Mouse (Mus musculus): Measurements from ENCODE around the gene Nemp1. TPM values are rescaled to one million over a fixed set of nuclear protein-coding genes. Genes with fewer than 3 reads are reported as not detected.
A peak's percentile ranks its signal among the peaks of the same experiment; 100 is the strongest.

Gene Nemp1
- polyA plus RNA-seq, 1 experiment from 2014 or later = 11.2 TPM

DNA sequence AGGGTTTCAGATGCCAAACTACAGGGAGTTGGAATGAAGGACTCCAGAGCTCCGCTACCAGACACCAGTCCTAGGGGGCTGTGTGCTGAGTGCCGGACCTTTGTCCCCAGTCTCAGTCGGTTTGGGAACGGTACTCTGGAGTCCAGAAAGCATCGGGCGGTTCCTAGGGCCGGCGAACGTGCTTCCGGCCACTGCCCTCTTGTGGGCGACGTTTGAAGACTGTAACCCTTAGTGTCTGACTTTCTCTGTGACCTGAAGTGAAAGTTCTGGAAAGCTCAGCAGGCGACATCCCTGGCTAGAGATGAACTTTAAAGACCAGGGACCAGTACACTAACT, 44.7 kb upstream of the Nemp1 start:
- peak overlapping the region; percentile 59; the same call in 1 of the 2 replicates for H3K9ac ChIP-seq (ENCODE audit: low read depth, low read length)
- DNase-seq (ENCODE audit: low spot score) (no peak), ATAC-seq (replicated peaks; ENCODE audit: low FRiP score) (peak; percentile 32)
- H3K4me1 ChIP-seq (replicated peaks; ENCODE audit: control insufficient read depth, insufficient read depth, low read length) = peaks cover 25% of the 10 kb centered on the region
- peaks cover 7% of the 10 kb centered on the region for H3K9me3 ChIP-seq (ENCODE audit: control insufficient read depth, low read length)
- peak overlapping the region; percentile 58 for H3K4me3 ChIP-seq (ENCODE audit: low read depth, low read length)
- peak overlapping the region; percentile 89 for H3K27ac ChIP-seq (ENCODE audit: low read depth, low read length)
- peak overlapping the region; percentile 84 for H3K4me2 ChIP-seq
- H3K36me3 ChIP-seq (ENCODE audit: control insufficient read depth, insufficient read depth, low read length) = no peaks in the 10 kb centered on the region
- 2% methylated on average over 13 of the region's 13 CpGs for WGBS
- H3K27me3 ChIP-seq (replicated peaks; ENCODE audit: control insufficient read depth, insufficient read depth, low read length) = peaks cover 43% of the 10 kb centered on the region

DNA sequence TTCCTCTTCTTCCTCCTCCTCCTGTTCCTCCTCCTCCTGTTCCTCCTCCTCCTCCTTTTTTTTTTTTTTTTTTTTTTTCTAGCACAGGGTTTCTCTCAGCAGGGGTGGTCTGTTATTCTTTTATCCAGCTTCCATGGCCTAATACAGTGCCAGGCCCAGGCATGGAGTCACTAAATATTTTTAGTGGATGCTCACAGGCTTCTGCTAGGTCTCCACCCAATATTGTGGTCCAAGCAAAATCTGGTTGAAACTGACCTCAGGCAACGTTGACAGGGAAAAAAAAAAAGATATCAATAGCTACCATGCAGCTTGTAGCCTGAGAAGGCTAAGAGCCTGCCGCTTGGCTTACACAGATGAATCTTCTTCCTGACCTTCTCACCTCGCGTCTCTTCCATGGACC, 44.0 kb upstream of the Nemp1 start:
- Histone ChIP-seq H3K4me2 (no peak overlapping the region; the same call in 1 of the 2 replicates), H3K4me1 (replicated peaks; ENCODE audit: control insufficient read depth, insufficient read depth, low read length) (peaks cover 19% of the 10 kb centered on the region), H3K9ac (ENCODE audit: low read depth, low read length) (no peak overlapping the region), H3K27me3 (replicated peaks; ENCODE audit: control insufficient read depth, insufficient read depth, low read length) (peaks cover 37% of the 10 kb centered on the region), H3K36me3 (ENCODE audit: control insufficient read depth, insufficient read depth, low read length) (no peaks in the 10 kb centered on the region), H3K4me3 (ENCODE audit: low read depth, low read length) (no peak overlapping the region), H3K27ac (ENCODE audit: low read depth, low read length) (0 out of 2 replicates have a peak overlapping the region, but pooled peaks have one; percentile 89), H3K9me3 (ENCODE audit: control insufficient read depth, low read length) (peaks cover 7% of the 10 kb centered on the region)
- ATAC-seq (replicated peaks; ENCODE audit: low FRiP score) (no peak), DNase-seq (ENCODE audit: low spot score) (no peak)
- 59% methylated on average over 4 of the region's 4 CpGs for WGBS

DNA sequence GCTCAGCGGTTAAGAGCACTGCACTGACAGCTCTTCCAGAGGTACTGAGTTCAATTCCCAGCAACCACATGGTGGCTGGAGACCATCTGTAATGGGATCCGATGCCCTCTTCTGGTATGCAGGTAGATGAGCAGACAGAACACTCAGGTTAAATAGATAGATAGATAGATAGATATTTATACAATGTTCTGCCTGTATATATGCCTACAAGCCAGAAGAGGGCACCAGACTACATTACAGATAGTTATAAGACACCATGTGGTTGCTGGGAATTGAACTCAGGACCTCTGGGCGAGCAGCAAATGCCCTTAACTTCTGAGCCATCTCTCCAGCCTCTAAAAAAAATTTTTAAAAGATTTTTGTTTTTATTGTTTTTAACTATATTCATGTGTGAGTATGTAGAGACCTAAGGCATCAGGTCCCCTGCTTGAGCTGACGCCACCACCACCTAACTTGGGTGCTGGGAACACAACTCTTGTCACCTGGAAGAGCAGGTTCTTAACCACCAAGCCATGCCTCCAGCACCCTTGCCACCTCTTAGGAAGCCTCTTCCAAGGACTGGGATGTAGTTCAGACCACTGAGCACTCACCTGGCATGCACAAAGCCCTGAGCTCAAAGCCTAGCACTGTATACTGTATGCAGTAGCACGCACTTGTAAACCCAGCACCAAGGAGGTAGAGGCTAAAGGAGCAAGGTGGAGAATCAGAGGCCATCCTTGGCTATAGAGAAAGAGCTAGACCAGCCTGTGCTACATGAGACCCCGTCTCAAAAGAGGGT, 43.1 kb upstream of the Nemp1 start:
- Histone ChIP-seq H3K4me2 (no peak overlapping the region), H3K27ac (ENCODE audit: low read depth, low read length) (no peak overlapping the region), H3K27me3 (replicated peaks; ENCODE audit: control insufficient read depth, insufficient read depth, low read length) (peaks cover 31% of the 10 kb centered on the region), H3K36me3 (ENCODE audit: control insufficient read depth, insufficient read depth, low read length) (no peaks in the 10 kb centered on the region), H3K4me3 (ENCODE audit: low read depth, low read length) (no peak overlapping the region), H3K9ac (ENCODE audit: low read depth, low read length) (no peak overlapping the region), H3K9me3 (ENCODE audit: control insufficient read depth, low read length) (peaks cover 7% of the 10 kb centered on the region), H3K4me1 (replicated peaks; ENCODE audit: control insufficient read depth, insufficient read depth, low read length) (peaks cover 12% of the 10 kb centered on the region)
- WGBS = 85% methylated on average over 6 of the region's 6 CpGs
- ATAC-seq (replicated peaks; ENCODE audit: low FRiP score) (no peak), DNase-seq (ENCODE audit: low spot score) (no peak)

DNA sequence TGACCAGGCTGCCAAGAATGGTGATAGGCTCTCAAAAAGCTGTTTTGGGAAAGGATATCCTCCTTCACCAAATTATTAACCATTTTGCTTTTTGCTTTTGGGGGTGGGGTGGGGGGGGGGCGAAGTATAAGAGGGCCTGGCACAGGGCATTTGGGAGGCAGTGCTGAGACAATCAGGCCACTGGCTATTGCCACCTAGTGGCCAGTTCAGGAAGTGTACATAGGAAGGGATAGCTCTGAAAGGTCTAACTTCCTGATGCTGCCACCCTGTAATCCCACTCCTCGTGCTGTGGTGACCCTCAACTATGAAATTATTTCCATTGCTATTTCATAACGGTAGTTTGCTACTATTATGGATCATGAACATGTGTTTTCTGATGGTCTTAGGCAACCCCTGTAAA, 40.3 kb upstream of the Nemp1 start:
- Histone ChIP-seq H3K9ac (ENCODE audit: low read depth, low read length) (no peak overlapping the region), H3K36me3 (ENCODE audit: control insufficient read depth, insufficient read depth, low read length) (no peaks in the 10 kb centered on the region), H3K27ac (ENCODE audit: low read depth, low read length) (no peak overlapping the region), H3K4me2 (no peak overlapping the region), H3K9me3 (ENCODE audit: control insufficient read depth, low read length) (peaks cover 7% of the 10 kb centered on the region), H3K27me3 (replicated peaks; ENCODE audit: control insufficient read depth, insufficient read depth, low read length) (peaks cover 4% of the 10 kb centered on the region; the same call in 1 of the 2 replicates), H3K4me1 (replicated peaks; ENCODE audit: control insufficient read depth, insufficient read depth, low read length) (peaks cover 6% of the 10 kb centered on the region; the same call in 1 of the 2 replicates), H3K4me3 (ENCODE audit: low read depth, low read length) (no peak overlapping the region)
- 83% methylated on average over 3 of the region's 3 CpGs for WGBS
- ATAC-seq (replicated peaks; ENCODE audit: low FRiP score) = no peak
- no peak for DNase-seq (ENCODE audit: low spot score)

DNA sequence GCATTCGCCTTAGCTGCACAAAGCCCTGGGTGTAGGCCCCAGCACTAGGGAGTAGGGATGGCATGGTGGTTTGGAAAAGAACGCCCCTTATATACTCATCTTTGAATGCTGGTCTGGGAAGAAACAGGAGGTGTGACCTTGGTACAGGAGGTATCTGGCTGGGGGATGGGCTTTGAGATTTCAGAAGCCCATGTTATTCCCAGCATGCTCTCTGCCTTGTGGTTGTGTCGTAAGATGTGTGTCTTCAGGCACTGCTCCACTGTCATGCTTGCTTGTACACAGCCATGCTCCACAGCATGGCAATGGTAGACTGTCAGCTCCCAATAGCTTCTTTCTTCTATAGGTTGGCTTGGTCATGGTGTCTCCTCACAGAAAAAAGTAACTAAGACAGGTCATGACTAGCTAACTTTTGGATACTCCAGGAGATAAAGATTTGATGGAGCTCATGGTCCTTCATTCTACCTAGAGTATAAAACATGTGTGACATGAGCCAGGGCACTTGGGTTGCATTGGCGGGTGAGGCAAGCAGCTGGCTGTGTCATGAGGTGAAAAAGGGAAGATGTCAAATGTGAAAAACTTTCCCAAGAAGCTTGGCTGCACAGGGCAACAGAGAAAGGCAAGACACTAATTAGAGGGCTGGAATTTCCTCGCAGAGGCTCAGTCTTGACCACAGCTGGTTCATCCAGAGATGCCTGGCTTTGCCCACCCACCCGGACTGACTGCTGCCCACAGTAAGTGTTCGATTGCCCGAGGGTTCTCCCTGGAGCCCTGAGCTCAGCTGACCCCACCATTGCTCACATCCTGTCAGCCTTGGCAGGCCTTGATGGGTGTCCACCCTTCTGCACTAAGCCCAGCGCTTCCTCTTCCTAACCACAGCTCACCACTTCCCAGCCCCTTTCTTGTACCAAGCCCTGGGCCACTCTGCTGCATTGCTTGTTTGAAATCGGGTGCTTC, 35.2 kb upstream of the Nemp1 start:
- Histone ChIP-seq H3K4me3 (ENCODE audit: low read depth, low read length) (no peak overlapping the region), H3K4me1 (replicated peaks; ENCODE audit: control insufficient read depth, insufficient read depth, low read length) (no peaks in the 10 kb centered on the region), H3K27ac (ENCODE audit: low read depth, low read length) (no peak overlapping the region), H3K9ac (ENCODE audit: low read depth, low read length) (no peak overlapping the region), H3K27me3 (replicated peaks; ENCODE audit: control insufficient read depth, insufficient read depth, low read length) (no peaks in the 10 kb centered on the region), H3K4me2 (no peak overlapping the region), H3K9me3 (ENCODE audit: control insufficient read depth, low read length) (peaks cover 4% of the 10 kb centered on the region), H3K36me3 (ENCODE audit: control insufficient read depth, insufficient read depth, low read length) (no peaks in the 10 kb centered on the region)
- WGBS = 61% methylated on average over 10 of the region's 10 CpGs
- DNase-seq (ENCODE audit: low spot score) = no peak
- ATAC-seq (replicated peaks; ENCODE audit: low FRiP score) = no peak

DNA sequence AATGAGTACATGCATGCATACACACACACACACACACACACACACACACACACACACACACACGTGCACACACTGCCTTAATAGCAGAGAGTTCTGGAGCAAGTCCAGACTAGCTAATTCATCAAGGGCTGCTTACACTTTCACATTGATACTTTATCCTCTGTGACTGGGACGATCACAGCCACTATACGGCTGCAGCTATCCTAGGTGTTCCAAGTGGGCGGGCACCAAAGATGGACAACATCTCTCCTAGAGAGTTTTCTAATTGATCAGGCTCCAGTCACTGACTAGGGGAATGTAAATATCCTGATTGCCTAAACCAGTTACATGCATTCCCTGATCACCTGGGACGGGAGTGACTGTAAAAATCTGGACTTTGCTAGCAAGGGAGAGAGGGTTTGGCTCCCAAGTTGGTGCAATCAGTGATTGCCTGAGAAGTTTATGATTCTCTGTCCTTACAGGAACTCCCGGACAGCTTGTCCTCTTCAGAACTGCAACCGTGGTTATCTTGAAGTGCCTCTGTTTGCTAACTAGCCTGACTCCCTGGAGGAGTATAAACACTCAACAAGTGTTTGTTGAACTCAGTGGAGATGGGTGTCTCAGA, 33.9 kb upstream of the Nemp1 start:
- ATAC-seq (replicated peaks; ENCODE audit: low FRiP score) (no peak), DNase-seq (ENCODE audit: low spot score) (no peak)
- WGBS = 52% methylated on average over 7 of the region's 7 CpGs

DNA sequence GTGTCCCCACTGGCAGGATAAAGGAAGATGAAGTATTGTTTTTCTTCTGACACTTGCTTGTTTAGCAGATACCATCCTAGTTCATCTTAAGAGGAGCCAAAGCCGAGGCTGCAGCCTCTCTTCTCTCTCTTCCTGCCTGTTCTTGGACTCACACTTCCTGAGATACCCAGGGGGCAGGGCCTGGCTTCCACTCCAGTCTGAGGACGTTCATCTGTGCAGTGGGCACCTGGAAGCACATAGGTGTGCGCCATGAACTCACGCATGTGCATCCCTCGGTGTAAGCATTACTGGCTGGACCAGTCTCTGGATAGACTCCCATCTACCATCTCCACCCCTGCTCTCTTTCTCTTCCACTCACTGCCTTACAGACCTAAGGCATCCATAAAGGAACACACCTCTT, 26.3 kb upstream of the Nemp1 start:
- Histone ChIP-seq H3K9me3 (ENCODE audit: control insufficient read depth, low read length) (no peaks in the 10 kb centered on the region), H3K27me3 (replicated peaks; ENCODE audit: control insufficient read depth, insufficient read depth, low read length) (no peaks in the 10 kb centered on the region), H3K36me3 (ENCODE audit: control insufficient read depth, insufficient read depth, low read length) (no peaks in the 10 kb centered on the region), H3K9ac (ENCODE audit: low read depth, low read length) (no peak overlapping the region), H3K27ac (ENCODE audit: low read depth, low read length) (no peak overlapping the region), H3K4me3 (ENCODE audit: low read depth, low read length) (no peak overlapping the region), H3K4me1 (replicated peaks; ENCODE audit: control insufficient read depth, insufficient read depth, low read length) (peaks cover 15% of the 10 kb centered on the region), H3K4me2 (no peak overlapping the region)
- 63% methylated on average over 5 of the region's 5 CpGs for WGBS
- DNase-seq (ENCODE audit: low spot score) = no peak
- ATAC-seq (replicated peaks; ENCODE audit: low FRiP score) = no peak

More for the DNA sequence above, 33.9 kb upstream of the Nemp1 start:
- no peaks in the 10 kb centered on the region for H3K4me1 ChIP-seq (replicated peaks; ENCODE audit: control insufficient read depth, insufficient read depth, low read length)
- H3K4me3 ChIP-seq (ENCODE audit: low read depth, low read length) = no peak overlapping the region
- no peaks in the 10 kb centered on the region for H3K36me3 ChIP-seq (ENCODE audit: control insufficient read depth, insufficient read depth, low read length)
- H3K27ac ChIP-seq (ENCODE audit: low read depth, low read length) = no peak overlapping the region
- H3K9ac ChIP-seq (ENCODE audit: low read depth, low read length) = no peak overlapping the region
- H3K9me3 ChIP-seq (ENCODE audit: control insufficient read depth, low read length) = no peaks in the 10 kb centered on the region
- H3K27me3 ChIP-seq (replicated peaks; ENCODE audit: control insufficient read depth, insufficient read depth, low read length) = no peaks in the 10 kb centered on the region
- H3K4me2 ChIP-seq = no peak overlapping the region

DNA sequence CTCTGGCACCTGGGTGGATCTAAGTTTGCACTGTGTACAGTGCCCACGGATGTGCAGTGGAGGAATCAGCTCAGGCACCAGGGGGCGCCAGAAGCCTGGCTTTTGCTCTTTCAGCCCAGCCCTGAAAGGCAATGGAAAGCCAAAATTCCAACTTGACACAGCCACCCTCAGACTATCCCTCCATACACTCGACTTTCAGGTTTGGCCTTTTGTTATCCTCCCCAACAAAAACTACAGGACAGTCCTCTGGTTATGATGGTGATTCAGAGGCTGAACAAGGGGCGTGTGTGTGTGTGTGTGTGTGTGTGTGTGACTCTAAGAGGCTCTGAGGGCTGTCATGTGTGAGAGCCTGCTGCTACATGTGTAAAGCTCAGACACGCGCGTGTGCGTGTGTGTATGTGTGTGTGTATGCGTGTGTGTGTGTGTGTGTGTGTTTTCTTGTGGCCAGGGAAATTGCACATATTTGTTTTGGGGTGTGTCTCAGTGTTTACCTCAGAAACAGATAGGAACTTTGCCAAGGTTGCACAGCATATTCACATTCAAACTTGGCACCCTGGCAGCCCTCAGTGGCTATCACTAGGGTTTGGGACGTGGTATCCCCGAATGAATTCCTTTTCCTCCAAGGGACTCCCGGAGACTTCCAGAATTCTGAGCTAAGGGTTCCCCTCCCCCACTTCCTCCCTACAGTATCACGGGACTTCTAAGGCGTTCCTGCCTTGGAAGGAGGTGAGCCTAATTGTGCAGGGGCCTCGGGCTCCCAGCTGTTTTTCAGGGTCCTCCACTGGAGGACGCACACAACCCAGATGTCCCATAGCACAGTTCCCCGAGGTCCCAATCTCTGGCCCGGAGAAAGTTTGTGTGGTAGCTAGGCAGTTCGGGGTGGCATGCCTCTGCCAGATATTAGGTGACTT, 24.6 kb upstream of the Nemp1 start:
- WGBS = 5% methylated on average over 19 of the region's 19 CpGs
- H3K36me3 ChIP-seq (ENCODE audit: control insufficient read depth, insufficient read depth, low read length) = no peaks in the 10 kb centered on the region

More for the DNA sequence above, 24.6 kb upstream of the Nemp1 start:
- DNase-seq (ENCODE audit: low spot score) = peak; percentile 73
- Histone ChIP-seq H3K4me1 (replicated peaks; ENCODE audit: control insufficient read depth, insufficient read depth, low read length) (peaks cover 15% of the 10 kb centered on the region), H3K9me3 (ENCODE audit: control insufficient read depth, low read length) (no peaks in the 10 kb centered on the region), H3K27me3 (replicated peaks; ENCODE audit: control insufficient read depth, insufficient read depth, low read length) (no peaks in the 10 kb centered on the region), H3K27ac (ENCODE audit: low read depth, low read length) (peak overlapping the region; percentile 81), H3K4me3 (ENCODE audit: low read depth, low read length) (peak overlapping the region; percentile 66), H3K4me2 (peak overlapping the region; percentile 86), H3K9ac (ENCODE audit: low read depth, low read length) (peak overlapping the region; percentile 78)
- ATAC-seq (replicated peaks; ENCODE audit: low FRiP score) = peak; percentile 66
